Comparison of ENCODE assay signal across 20 mouse cellular contexts in the genomic region with DNA sequence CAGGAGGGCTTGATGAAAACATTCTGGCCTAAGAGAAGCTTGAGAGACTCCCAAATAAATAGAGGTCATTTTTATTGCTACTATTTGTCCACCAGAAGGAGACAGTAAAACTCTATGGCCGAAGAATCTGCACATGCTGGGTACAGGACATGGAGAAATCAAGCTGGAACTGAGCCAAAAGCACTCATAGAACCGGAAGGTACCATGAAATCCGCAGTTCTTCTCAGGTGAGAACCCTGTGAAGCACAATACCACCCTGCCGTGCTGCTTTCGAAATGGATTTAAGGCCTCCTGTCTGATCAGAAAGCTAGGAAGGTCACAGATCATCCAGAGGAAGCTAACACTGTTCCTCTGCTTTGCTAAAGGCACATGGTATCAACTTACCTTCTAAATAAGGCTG. TPM values are rescaled to one million over a fixed set of nuclear protein-coding genes. Genes with fewer than 3 reads are reported as not detected.
A peak's percentile ranks its signal among the peaks of the same experiment; 100 is the strongest.
DNase-seq lines count a peak whose midpoint lies in the region; ATAC-seq and TF ChIP-seq lines count a peak whose summit lies in the region.
"Had no signal": no experiment of that assay in that cellular context is flagged by ENCODE, and none has a peak within 500 bp of the region (broad histone marks: within the 10 kb centered on the region; RNA-seq: fewer than 3 reads in every experiment).

No protein-coding gene starts in this region.

- H3K4me2 ChIP-seq in hindbrain, postnatal 0 days (ENCODE audit: low read depth, low read length) = no peak overlapping the region
- no peak overlapping the region for H3K4me2 ChIP-seq in hindbrain, embryonic 14.5 days (replicated peaks)
- H3K4me2 ChIP-seq in midbrain, postnatal 0 days (ENCODE audit: low read depth, low read length, poor library complexity, severe bottlenecking) = no peak overlapping the region
- H3K4me2 ChIP-seq: kidney, embryonic 15.5 days; liver, embryonic 15.5 days had no signal

- H3K36me3 ChIP-seq in hindbrain, postnatal 0 days (ENCODE audit: insufficient read depth, low read length) = no peaks in the 10 kb centered on the region
- H3K36me3 ChIP-seq in hindbrain, embryonic 14.5 days (replicated peaks; ENCODE audit: control insufficient read depth, insufficient read depth) = no peaks in the 10 kb centered on the region
- H3K36me3 ChIP-seq in midbrain, postnatal 0 days (ENCODE audit: insufficient read depth, low read length) = no peaks in the 10 kb centered on the region
- H3K36me3 ChIP-seq: kidney, embryonic 15.5 days; liver, embryonic 15.5 days had no signal

- DNase-seq in hindbrain, postnatal 0 days (ENCODE audit: low spot score) = peak; percentile 55
- no peak for DNase-seq in hindbrain, embryonic 14.5 days (ENCODE audit: low spot score)
- peak; percentile 4 for DNase-seq in lung, postnatal 25 days (ENCODE audit: low spot score)
- DNase-seq in lung, postnatal 4 days = no peak
- peak; percentile 73 for DNase-seq in R1 (ENCODE audit: low read depth, low spot score)
- DNase-seq in midbrain, postnatal 0 days (ENCODE audit: low spot score) = peak; percentile 34
- no peak for DNase-seq in thymus, postnatal 10 days (ENCODE audit: low spot score in 2 of 2)
- no peak for DNase-seq in urinary bladder, postnatal 36 days (ENCODE audit: low spot score in 2 of 2)
- DNase-seq: adrenal gland, postnatal 14 days; cerebellum, adult 11-12 months; cerebellum, postnatal 25 days; forebrain, postnatal 0 days; retina, postnatal 1 day; thymus, adult 2 months had no signal

- ATAC-seq in hindbrain, postnatal 0 days = no peak
- ATAC-seq in hindbrain, embryonic 14.5 days (ENCODE audit: low FRiP score) = no peak
- no peak for ATAC-seq in midbrain, postnatal 0 days (ENCODE audit: low FRiP score)
- ATAC-seq: forebrain, postnatal 0 days had no signal

- H3K4me1 ChIP-seq in hindbrain, postnatal 0 days (ENCODE audit: insufficient read depth, low read length) = no peaks in the 10 kb centered on the region
- peaks cover 6% of the 10 kb centered on the region; the same call in 1 of the 2 replicates for H3K4me1 ChIP-seq in hindbrain, embryonic 14.5 days (replicated peaks; ENCODE audit: control insufficient read depth, insufficient read depth, low read length)
- peaks cover 3% of the 10 kb centered on the region; the same call in 1 of the 2 replicates for H3K4me1 ChIP-seq in midbrain, postnatal 0 days (ENCODE audit: insufficient read depth, low read length)
- H3K4me1 ChIP-seq: kidney, embryonic 15.5 days; liver, embryonic 15.5 days had no signal

- no peaks in the 10 kb centered on the region for H3K9me3 ChIP-seq in hindbrain, postnatal 0 days (ENCODE audit: low read length)
- H3K9me3 ChIP-seq in hindbrain, embryonic 14.5 days (ENCODE audit: control insufficient read depth, low read length) = no peaks in the 10 kb centered on the region
- no peaks in the 10 kb centered on the region for H3K9me3 ChIP-seq in midbrain, postnatal 0 days (ENCODE audit: low read length)
- H3K9me3 ChIP-seq: kidney, embryonic 15.5 days; liver, embryonic 15.5 days had no signal

- no peak overlapping the region for H3K4me3 ChIP-seq in hindbrain, postnatal 0 days (ENCODE audit: low read length)
- no peak overlapping the region for H3K4me3 ChIP-seq in hindbrain, embryonic 14.5 days (replicated peaks; ENCODE audit: low read length)
- H3K4me3 ChIP-seq in midbrain, postnatal 0 days (ENCODE audit: low read depth, low read length) = no peak overlapping the region
- H3K4me3 ChIP-seq: kidney, embryonic 15.5 days; liver, embryonic 15.5 days had no signal

- TF ChIP-seq CTCF in hindbrain, postnatal 0 days (IDR thresholded peaks at IDR 0.05; ENCODE audit: low read depth) = 0 out of 2 replicates have a peak, but pooled peaks have one; percentile 12
- TF ChIP-seq CTCF in midbrain, postnatal 0 days (IDR thresholded peaks at IDR 0.05) = peak; percentile 37

- no peak overlapping the region for H3K9ac ChIP-seq in hindbrain, postnatal 0 days (replicated peaks; ENCODE audit: low read length)
- no peak overlapping the region for H3K9ac ChIP-seq in hindbrain, embryonic 14.5 days
- no peak overlapping the region for H3K9ac ChIP-seq in midbrain, postnatal 0 days (replicated peaks; ENCODE audit: low read length, poor library complexity, severe bottlenecking)
- H3K9ac ChIP-seq: forebrain, postnatal 0 days; kidney, embryonic 15.5 days; liver, embryonic 15.5 days had no signal

- no peaks in the 10 kb centered on the region for H3K27me3 ChIP-seq in hindbrain, postnatal 0 days (ENCODE audit: insufficient read depth, low read length)
- H3K27me3 ChIP-seq in hindbrain, embryonic 14.5 days (ENCODE audit: control insufficient read depth, insufficient read depth, low read length) = no peaks in the 10 kb centered on the region
- no peaks in the 10 kb centered on the region for H3K27me3 ChIP-seq in midbrain, postnatal 0 days (ENCODE audit: insufficient read depth, low read length)
- H3K27me3 ChIP-seq: kidney, embryonic 15.5 days; liver, embryonic 15.5 days had no signal

- H3K27ac ChIP-seq in hindbrain, postnatal 0 days = no peak overlapping the region
- H3K27ac ChIP-seq in hindbrain, embryonic 14.5 days = no peak overlapping the region
- no peak overlapping the region for H3K27ac ChIP-seq in midbrain, postnatal 0 days (ENCODE audit: low read depth, low read length)
- H3K27ac ChIP-seq: kidney, embryonic 15.5 days; liver, embryonic 15.5 days had no signal

- 50% methylated on average over 5 of the region's 5 CpGs for WGBS in hindbrain, postnatal 0 days
- WGBS in hindbrain, embryonic 14.5 days = 71% methylated on average over 5 of the region's 5 CpGs
- 48% methylated on average over 5 of the region's 5 CpGs for whole genome bisulfite sequencing in midbrain, postnatal 0 days

RNA-seq across cellular contexts. Expression of a gene that starts 59.7 kb away (rescaled TPM):
- 4.1 and 6.0 TPM in 2 replicates for total RNA-seq in hindbrain, postnatal 0 days (2014; rRNA removed)
- 1.5 and 1.7 TPM in 2 replicates for polyA plus RNA-seq in hindbrain, postnatal 0 days (2015; fragmentation: Nextera tagmentation; extraction: Ambion mirVana)
- 1.5 and 3.0 TPM in 2 replicates for polyA plus RNA-seq in hindbrain, embryonic 14.5 days (2014; fragmentation: Nextera tagmentation; extraction: Ambion mirVana)
- 3.3 and 4.0 TPM in 2 replicates for total RNA-seq in midbrain, postnatal 0 days (2014; rRNA removed)
- 1.0 and 1.3 TPM in 2 replicates for polyA plus RNA-seq in midbrain, postnatal 0 days (2015; fragmentation: Nextera tagmentation; extraction: Ambion mirVana)
- total RNA-seq: hematopoietic stem cell, adult 5-6 weeks; megakaryocyte, adult 5-6 weeks; MEL had no signal
- polyA plus RNA-seq: heart, embryonic 14.5 days; liver, embryonic 15.5 days; thymus, adult 2 months had no signal

Comparison
In these comparisons a context has a peak if more than half of its experiments do, and no peak if none do; other contexts are left out.
1. DNase-seq: peak in hindbrain, postnatal 0 days (single experiment), lung, postnatal 25 days (single experiment), R1 (single experiment) and midbrain, postnatal 0 days (single experiment); none in hindbrain, embryonic 14.5 days (single experiment), lung, postnatal 4 days (0 of 2), thymus, postnatal 10 days (0 of 2) and urinary bladder, postnatal 36 days (0 of 2).